Mouse (Mus musculus): ENCODE measurements around the gene Btbd9. TPM values are rescaled to one million over a fixed set of nuclear protein-coding genes. Genes with fewer than 3 reads are reported as not detected.
A peak's percentile ranks its signal among the peaks of the same experiment; 100 is the strongest.

The Btbd9 gene
- total and polyA plus RNA-seq, 3 experiments: 24.7 to 33.8 TPM; not detected in 1

DNA sequence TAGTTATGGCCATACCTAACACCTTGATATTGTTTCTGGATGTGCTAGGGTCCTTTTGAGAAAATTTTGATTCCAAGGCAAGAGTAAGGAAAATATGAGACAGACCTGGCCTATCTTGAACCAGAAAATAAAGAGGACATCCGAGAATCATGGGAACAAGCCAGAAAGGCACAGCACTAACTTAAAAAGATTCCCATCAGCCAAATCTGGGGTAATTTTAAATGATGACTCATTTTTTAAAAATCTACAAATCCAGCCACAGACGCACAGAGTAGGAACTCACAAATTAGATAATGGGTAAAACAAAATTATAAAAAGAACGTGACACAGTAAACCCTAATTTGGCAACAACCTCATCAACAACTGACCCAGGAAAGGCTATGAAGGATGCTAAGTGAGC lies 11.9 kb downstream of the Btbd9 start:
- peaks cover 18% of the 10 kb centered on the region for H3K79me2 ChIP-seq (ENCODE audit: control insufficient read depth, insufficient read depth, low read length, poor library complexity)
- no peak for TF ChIP-seq TCF12 (IDR thresholded peaks at IDR 0.05; ENCODE audit: low read depth, low read length)
- TF ChIP-seq HCFC1 (IDR thresholded peaks at IDR 0.05; ENCODE audit: low read depth, low read length): no peak
- no peak for TF ChIP-seq GATA1 (IDR thresholded peaks at IDR 0.05; ENCODE audit: low read depth, low read length)
- TF ChIP-seq MAZ (IDR thresholded peaks at IDR 0.05; ENCODE audit: low read depth, low read length): no peak
- TF ChIP-seq EP300 (IDR thresholded peaks at IDR 0.05; ENCODE audit: low read depth in 1 of 2, low read length in 2 of 2): no peak
- H3K9ac ChIP-seq (ENCODE audit: control insufficient read depth, low read depth, low read length, poor library complexity, severe bottlenecking): no peak overlapping the region
- DNase-seq (ENCODE audit: low read depth, low spot score): no peak
- H3K27me3 ChIP-seq (ENCODE audit: control insufficient read depth in 1 of 2, insufficient read depth in 2 of 2, low read length in 2 of 2): no peaks in the 10 kb centered on the region
- no peak overlapping the region for H3K4me3 ChIP-seq (ENCODE audit: control insufficient read depth in 1 of 2, insufficient read depth in 1 of 2, low read depth in 2 of 2, low read length in 2 of 2)
- H3K9me3 ChIP-seq (replicated peaks; ENCODE audit: insufficient read depth, low read length): no peaks in the 10 kb centered on the region
- peaks cover 0 to 3% of the 10 kb centered on the region in 2 experiments; a peak in 1 of 4 replicates for H3K36me3 ChIP-seq (ENCODE audit: control insufficient read depth in 1 of 2, insufficient read depth in 2 of 2, low read length in 2 of 2)
- no peak overlapping the region for H3K27ac ChIP-seq (ENCODE audit: control insufficient read depth, low read depth, low read length)
- H3K4me1 ChIP-seq (ENCODE audit: control insufficient read depth in 1 of 2, insufficient read depth in 2 of 2, low read length in 2 of 2): peaks cover 0 to 3% of the 10 kb centered on the region in 2 experiments; a peak in 2 of 4 replicates

DNA sequence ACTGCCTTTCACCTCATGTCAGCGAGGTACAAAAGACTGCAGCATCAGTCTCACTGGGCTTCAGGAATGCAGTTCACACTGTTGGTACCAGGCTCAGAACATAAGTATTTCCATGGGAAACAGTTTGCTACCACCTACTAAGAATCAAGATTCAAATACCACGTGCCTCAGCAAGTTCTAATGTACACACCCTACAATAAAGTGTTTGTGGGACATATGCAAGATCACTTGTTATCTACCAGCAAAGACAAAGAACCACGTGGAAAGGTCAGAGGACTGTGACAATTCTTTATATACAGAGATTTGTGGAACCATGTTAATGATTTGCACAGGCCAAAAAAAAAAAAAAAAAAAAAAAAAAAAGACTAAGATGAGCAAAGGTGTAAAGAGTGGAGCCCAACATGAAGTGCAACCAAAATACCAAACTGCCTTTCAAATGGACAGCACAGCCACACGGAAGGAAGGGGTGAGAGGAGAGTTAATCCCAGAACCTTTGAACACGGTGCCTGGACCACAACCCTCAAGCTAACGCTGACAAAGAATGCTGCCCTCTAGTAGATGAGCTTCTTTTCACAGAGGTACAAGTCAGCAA lies 12.7 kb downstream of the Btbd9 start:
- no peak overlapping the region for H3K4me3 ChIP-seq (ENCODE audit: control insufficient read depth in 1 of 2, insufficient read depth in 1 of 2, low read depth in 2 of 2, low read length in 2 of 2)
- H3K36me3 ChIP-seq (ENCODE audit: control insufficient read depth in 1 of 2, insufficient read depth in 2 of 2, low read length in 2 of 2): no peaks in the 10 kb centered on the region
- no peak for TF ChIP-seq TAL1 (IDR thresholded peaks at IDR 0.05; ENCODE audit: low read length)
- TF ChIP-seq CHD2 (IDR thresholded peaks at IDR 0.05; ENCODE audit: low read length): no peak
- TF ChIP-seq MAZ (IDR thresholded peaks at IDR 0.05; ENCODE audit: low read depth, low read length): no peak
- TF ChIP-seq UBTF (IDR thresholded peaks at IDR 0.05; ENCODE audit: borderline replicate concordance, insufficient read depth, low read depth, low read length): no peak
- TF ChIP-seq ZNF384 (IDR thresholded peaks at IDR 0.05; ENCODE audit: low read depth, low read length): peak; percentile 60; the same call in 1 of the 2 replicates
- TF ChIP-seq NELFE (IDR thresholded peaks at IDR 0.05; ENCODE audit: low read depth, low read length): no peak
- no peak for DNase-seq (ENCODE audit: low read depth, low spot score)
- H3K9ac ChIP-seq (ENCODE audit: control insufficient read depth, low read depth, low read length, poor library complexity, severe bottlenecking): no peak overlapping the region
- H3K9me3 ChIP-seq (replicated peaks; ENCODE audit: insufficient read depth, low read length): no peaks in the 10 kb centered on the region
- H3K79me2 ChIP-seq (ENCODE audit: control insufficient read depth, insufficient read depth, low read length, poor library complexity): peaks cover 17% of the 10 kb centered on the region; the same call in 1 of the 2 replicates
- H3K27me3 ChIP-seq (ENCODE audit: control insufficient read depth in 1 of 2, insufficient read depth in 2 of 2, low read length in 2 of 2): no peaks in the 10 kb centered on the region
- no peak overlapping the region for H3K27ac ChIP-seq (ENCODE audit: control insufficient read depth, low read depth, low read length)
- no peaks in the 10 kb centered on the region; a peak in 1 of 4 replicates for H3K4me1 ChIP-seq (ENCODE audit: control insufficient read depth in 1 of 2, insufficient read depth in 2 of 2, low read length in 2 of 2)

DNA sequence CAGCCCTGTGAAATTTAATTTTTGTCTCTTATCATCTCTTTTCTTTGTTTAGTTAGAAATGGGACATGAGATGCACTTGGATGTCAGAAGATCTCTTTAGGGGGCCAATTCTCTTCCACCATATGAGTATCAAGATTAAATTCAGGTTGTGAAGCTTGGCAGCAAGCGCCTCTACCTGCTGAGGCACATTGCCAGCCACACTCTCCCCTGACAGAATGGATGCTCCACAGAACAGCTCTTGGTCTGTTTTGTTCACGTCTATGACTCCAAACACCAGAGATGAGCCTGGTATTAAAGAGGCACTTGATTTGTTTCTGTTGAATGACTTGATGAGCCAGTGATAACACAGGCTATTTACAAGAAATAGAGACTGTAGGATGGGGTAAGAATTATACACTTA lies 13.5 kb downstream of the Btbd9 start:
- no peak for DNase-seq (ENCODE audit: low read depth, low spot score)
- no peak overlapping the region for H3K4me3 ChIP-seq (ENCODE audit: control insufficient read depth in 1 of 2, insufficient read depth in 1 of 2, low read depth in 2 of 2, low read length in 2 of 2)
- H3K9me3 ChIP-seq (replicated peaks; ENCODE audit: insufficient read depth, low read length): no peaks in the 10 kb centered on the region
- peaks cover 15% of the 10 kb centered on the region; the same call in 1 of the 2 replicates for H3K79me2 ChIP-seq (ENCODE audit: control insufficient read depth, insufficient read depth, low read length, poor library complexity)
- H3K9ac ChIP-seq (ENCODE audit: control insufficient read depth, low read depth, low read length, poor library complexity, severe bottlenecking): no peak overlapping the region
- H3K36me3 ChIP-seq (ENCODE audit: control insufficient read depth in 1 of 2, insufficient read depth in 2 of 2, low read length in 2 of 2): no peaks in the 10 kb centered on the region
- H3K27ac ChIP-seq (ENCODE audit: control insufficient read depth, low read depth, low read length): no peak overlapping the region
- H3K27me3 ChIP-seq (ENCODE audit: control insufficient read depth in 1 of 2, insufficient read depth in 2 of 2, low read length in 2 of 2): no peaks in the 10 kb centered on the region
- TF ChIP-seq MEF2A (IDR thresholded peaks at IDR 0.05; ENCODE audit: extremely low read depth, insufficient replicate concordance, low read depth, low read length, poor library complexity, severe bottlenecking): no peak
- no peak for TF ChIP-seq ZKSCAN1 (IDR thresholded peaks at IDR 0.05; ENCODE audit: low read depth, low read length)
- TF ChIP-seq POLR2AphosphoS2 (IDR thresholded peaks at IDR 0.05; ENCODE audit: low read length): no peak
- TF ChIP-seq MAX (IDR thresholded peaks at IDR 0.05; ENCODE audit: low read length): no peak
- TF ChIP-seq NELFE (IDR thresholded peaks at IDR 0.05; ENCODE audit: low read depth, low read length): no peak
- TF ChIP-seq UBTF (IDR thresholded peaks at IDR 0.05; ENCODE audit: borderline replicate concordance, insufficient read depth, low read depth, low read length): no peak
- TF ChIP-seq MYB (IDR thresholded peaks at IDR 0.05; ENCODE audit: low read depth, low read length): no peak
- no peak for TF ChIP-seq HCFC1 (IDR thresholded peaks at IDR 0.05; ENCODE audit: low read depth, low read length)
- TF ChIP-seq TCF12 (IDR thresholded peaks at IDR 0.05; ENCODE audit: low read depth, low read length): no peak
- TF ChIP-seq RAD21 (IDR thresholded peaks at IDR 0.05; ENCODE audit: low read depth, low read length): no peak
- TF ChIP-seq POLR2AphosphoS5 (IDR thresholded peaks at IDR 0.05; ENCODE audit: borderline replicate concordance, low read depth, low read length): no peak
- TF ChIP-seq E2F4 (IDR thresholded peaks at IDR 0.05; ENCODE audit: borderline replicate concordance, low read depth, low read length): no peak
- TF ChIP-seq CTCF (IDR thresholded peaks at IDR 0.05 in 2 of 3, conservative IDR thresholded peaks at IDR 0.05 in 1 of 3; ENCODE audit: control insufficient read depth in 1 of 3, insufficient read depth in 1 of 3, low read depth in 2 of 3, low read length in 3 of 3, poor library complexity in 1 of 3, severe bottlenecking in 1 of 3): no peak
- H3K4me1 ChIP-seq (ENCODE audit: control insufficient read depth in 1 of 2, insufficient read depth in 2 of 2, low read length in 2 of 2): no peaks in the 10 kb centered on the region; a peak in 1 of 4 replicates

Data from MEL (cell line).